Mouse (Mus musculus): ENCODE data around the gene Gm17545.

DNA sequence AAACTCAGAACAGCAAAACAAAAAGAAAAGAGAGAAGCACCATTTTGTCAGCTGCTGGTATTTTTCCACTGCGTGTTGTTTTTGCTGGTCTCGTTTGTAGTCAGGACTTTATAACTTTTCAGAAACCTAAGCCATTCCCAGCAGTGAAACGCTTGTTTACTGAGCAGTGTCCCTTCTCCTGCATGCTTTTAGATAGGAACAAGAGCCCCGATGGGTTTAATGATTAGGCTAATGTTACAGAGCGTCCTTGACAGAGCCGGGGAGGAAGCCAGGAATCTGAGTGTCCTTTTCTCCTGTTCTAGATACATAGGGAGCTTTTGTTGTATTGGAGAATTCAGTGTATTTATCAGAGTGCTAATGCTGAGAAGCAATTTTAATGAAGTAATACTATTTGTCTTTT, 36.5 kb upstream of the Gm17545 start:
- TF ChIP-seq CTCF (IDR thresholded peaks at IDR 0.05; ENCODE audit: insufficient read depth, low read depth, low read length) (no peak), POLR2A (IDR thresholded peaks at IDR 0.05; ENCODE audit: insufficient read depth, low read depth, low read length) (no peak)

Data from olfactory bulb, adult 2 months (tissue).